ENCODE assay signal across 16 mouse cellular contexts in the genomic region with DNA sequence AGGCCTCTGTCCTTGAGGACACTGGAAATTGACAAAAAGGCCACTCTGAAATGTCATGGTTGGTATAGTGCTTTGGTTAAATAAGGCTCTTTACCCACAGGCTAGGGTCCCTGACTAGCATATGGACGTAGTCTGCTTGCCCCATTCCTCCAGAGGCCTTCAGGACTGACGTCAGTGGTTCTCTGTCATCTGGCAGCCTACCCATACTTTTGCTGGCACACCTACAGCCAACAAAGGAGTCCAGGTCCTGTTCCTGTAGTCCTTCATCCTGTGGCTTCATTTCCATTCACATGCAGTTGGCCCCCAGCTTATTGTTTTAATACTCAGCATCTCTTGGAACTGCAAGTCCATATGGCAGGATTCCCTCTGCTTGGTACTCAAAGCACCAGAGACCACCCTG. TPM values are rescaled to one million over a fixed set of nuclear protein-coding genes. Genes with fewer than 3 reads are reported as not detected.
"Had no signal": no experiment of that assay in that cellular context is flagged by ENCODE, and none has a peak within 500 bp of the region (broad histone marks: within the 10 kb centered on the region; RNA-seq: fewer than 3 reads in every experiment).

No protein-coding gene starts in this region.

- H3K9me3 ChIP-seq: limb, embryonic 13.5 days had no signal

- DNase-seq: kidney, adult 11 months; kidney, adult 9 months; kidney, postnatal 36 days; left cerebral cortex, postnatal 4 days; lung, adult 18-20 months; retina, postnatal 1 day; right cerebral cortex, postnatal 14 days; thymus, postnatal 36 days had no signal

- H3K4me3 ChIP-seq: limb, embryonic 13.5 days had no signal

- H3K36me3 ChIP-seq: limb, embryonic 13.5 days had no signal

- H3K4me2 ChIP-seq: limb, embryonic 13.5 days had no signal

- ATAC-seq: midbrain, embryonic 16.5 days had no signal

- H3K27ac ChIP-seq: kidney, postnatal 0 days; limb, embryonic 13.5 days; liver, embryonic 14.5 days had no signal

- H3K9ac ChIP-seq: limb, embryonic 13.5 days; liver, embryonic 14.5 days had no signal

RNA-seq across cellular contexts. Expression of a gene that starts 15.6 kb away (rescaled TPM):
- polyA plus RNA-seq: kidney, postnatal 0 days; limb, embryonic 13.5 days; liver, adult 2 months; lung, embryonic 16.5 days; spleen, adult 2 months; thymus, postnatal 0 days had no signal

RNA-seq across cellular contexts. Expression of a gene that starts 46.4 kb away (rescaled TPM):
- polyA plus RNA-seq: liver, adult 2 months had no signal
